Mouse (Mus musculus) layer of hippocampus, adult 8-10 months (tissue): ENCODE data around the gene Cntn4. TPM values are rescaled to one million over a fixed set of nuclear protein-coding genes. Genes with fewer than 3 reads are reported as not detected.

ENCODE experiments used
- DNase-seq, 2 experiments: peaks; one replicate each; pipeline ENCODE4 v3.0.0; 2022; ENCODE audit warnings: low spot score in 2 of 2
- total RNA-seq, 4 experiments: library from RNA; stranded (reverse); gene quantifications; 2 replicates each; pipeline ENCODE4 v1.2.4; 2022

Cntn4 gene
- total RNA-seq, result 10 to 100 TPM; 32.7 to 40.1 (median 34.9) TPM

GRCm38 (mm10) chr6:105677149-105678031, at the start of gene Cntn4:
Gene Cntn4, plus strand, starts transcription at chr6:105677660.
- peak; percentile 41 to 52 for DNase-seq

- no peak for DNase-seq
Measured at GRCm38 (mm10) chr6:105674276-105674675, 3.2 kb upstream of the Cntn4 start.

GRCm38 (mm10) chr6:105675099-105675498, 2.4 kb upstream of the Cntn4 start:
- DNase-seq, result peak; percentile 17 to 22

- no peak for DNase-seq
Measured at GRCm38 (mm10) chr6:105676637-105677036, 823 bp upstream of the Cntn4 start.

- DNase-seq, result no peak
Measured at GRCm38 (mm10) chr6:105678778-105679177, 1.3 kb downstream of the Cntn4 start.

GRCm38 (mm10) chr6:105681496-105681895, 4.0 kb downstream of the Cntn4 start:
- DNase-seq, result no peak

GRCm38 (mm10) chr6:105683251-105683650, 5.8 kb downstream of the Cntn4 start:
- DNase-seq, result no peak

- DNase-seq, result no peak
Measured at GRCm38 (mm10) chr6:105684123-105684522, 6.7 kb downstream of the Cntn4 start.

GRCm38 (mm10) chr6:105688195-105688594, 10.7 kb downstream of the Cntn4 start:
- no peak for DNase-seq

GRCm38 (mm10) chr6:105742026-105742425, 64.6 kb downstream of the Cntn4 start:
- DNase-seq, result peak in 1 of 2 experiments; percentile 19

- DNase-seq, result no peak
Measured at GRCm38 (mm10) chr6:105780616-105781015, 103.2 kb downstream of the Cntn4 start.

- DNase-seq, result no peak
Measured at GRCm38 (mm10) chr6:105788462-105788861, 111.0 kb downstream of the Cntn4 start.

- no peak for DNase-seq
Measured at GRCm38 (mm10) chr6:105835099-105835498, 157.6 kb downstream of the Cntn4 start.

- DNase-seq, result peak; percentile 38 to 51
Measured at GRCm38 (mm10) chr6:105847296-105847695, 169.8 kb downstream of the Cntn4 start.

- DNase-seq, result no peak
Measured at GRCm38 (mm10) chr6:105892838-105893237, 215.4 kb downstream of the Cntn4 start.

GRCm38 (mm10) chr6:105938485-105938884, 261.0 kb downstream of the Cntn4 start:
- no peak for DNase-seq

- no peak for DNase-seq
Measured at GRCm38 (mm10) chr6:105939303-105939702, 261.8 kb downstream of the Cntn4 start.

GRCm38 (mm10) chr6:105940591-105940990, 263.1 kb downstream of the Cntn4 start:
- peak in 1 of 2 experiments; percentile 12 for DNase-seq

- DNase-seq, result no peak
Measured at GRCm38 (mm10) chr6:105991492-105991891, 314.0 kb downstream of the Cntn4 start.

- no peak for DNase-seq
Measured at GRCm38 (mm10) chr6:106013018-106013417, 335.6 kb downstream of the Cntn4 start.

GRCm38 (mm10) chr6:106015126-106015525, 337.7 kb downstream of the Cntn4 start:
- no peak for DNase-seq

- DNase-seq, result no peak
Measured at GRCm38 (mm10) chr6:106048878-106049277, 371.4 kb downstream of the Cntn4 start.

- DNase-seq, result peak in 1 of 2 experiments; percentile 16
Measured at GRCm38 (mm10) chr6:106056123-106056522, 378.7 kb downstream of the Cntn4 start.
